ENCODE assay signal across 8 mouse cellular contexts in the genomic region with DNA sequence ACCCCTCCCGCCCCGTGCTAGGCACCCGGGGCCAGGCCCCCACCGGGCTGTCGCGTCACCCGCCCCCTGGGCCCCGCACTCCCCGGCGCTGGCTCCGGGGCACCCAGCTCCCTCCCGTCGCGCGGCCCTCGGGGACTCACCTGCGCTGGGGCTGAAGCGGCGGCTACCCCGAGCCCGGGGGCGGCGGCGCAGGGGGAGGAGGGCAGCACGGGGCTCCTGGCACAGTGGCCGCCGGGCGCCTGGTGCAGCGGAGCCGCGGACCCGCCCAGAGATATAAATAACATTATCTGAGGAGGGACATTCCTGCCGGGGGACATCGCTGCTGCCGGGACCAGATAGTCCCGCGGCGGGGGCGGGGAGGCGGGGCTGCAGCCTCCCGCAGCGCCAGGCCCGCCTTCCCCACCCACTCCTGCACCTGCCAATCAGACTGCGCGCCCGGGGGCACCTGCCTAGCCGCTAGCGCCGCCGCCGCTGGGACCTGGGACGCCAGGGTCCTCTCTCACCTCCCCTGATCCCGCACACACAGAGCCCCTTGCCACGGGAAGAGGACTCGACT. TPM values are rescaled to one million over a fixed set of nuclear protein-coding genes. Genes with fewer than 3 reads are reported as not detected.
DNase-seq lines count a peak whose midpoint lies in the region; ATAC-seq and TF ChIP-seq lines count a peak whose summit lies in the region.

No protein-coding gene starts in this region.

- peaks cover 31% of the 10 kb centered on the region for H3K4me1 ChIP-seq in hindbrain, embryonic 15.5 days (replicated peaks)

- H3K4me3 ChIP-seq in gastrocnemius, adult 2 months = peak overlapping the region; percentile 87
- peak overlapping the region; percentile 66 for H3K4me3 ChIP-seq in hindbrain, embryonic 15.5 days
- H3K4me3 ChIP-seq in macrophage (ENCODE audit: inconsistent target) = peak overlapping the region; percentile 19; the same call in 1 of the 2 replicates

- no peaks in the 10 kb centered on the region for H3K36me3 ChIP-seq in hindbrain, embryonic 15.5 days
- no peaks in the 10 kb centered on the region for H3K36me3 ChIP-seq in macrophage (ENCODE audit: inconsistent target)

- peak; percentile 29; the same call in 1 of the 2 replicates for TF ChIP-seq CTCF in gastrocnemius, adult 2 months (IDR thresholded peaks at IDR 0.05)

- WGBS in hindbrain, embryonic 15.5 days = 0% methylated on average over 40 of the region's 55 CpGs
- 2% methylated on average over 51 of the region's 55 CpGs for WGBS in macrophage (ENCODE audit: missing documents)

- peak; percentile 89 for DNase-seq in ZHBTc4 (ENCODE audit: low read depth, low spot score)
- peak; percentile 92 for DNase-seq in cerebellum, adult 9-11 months
- peak; percentile 94 for DNase-seq in gastrocnemius, adult 2 months
- peak; percentile 59 to 78 for DNase-seq in left cerebral cortex, adult 8-10 months (ENCODE audit: low spot score in 2 of 2)
- DNase-seq in right cerebral cortex, adult 18-20 months = peak; percentile 86
- DNase-seq in urinary bladder, adult 2 months (ENCODE audit: low spot score) = peak; percentile 45

- peak overlapping the region; percentile 72 for H3K9ac ChIP-seq in hindbrain, embryonic 15.5 days

- H3K4me2 ChIP-seq in hindbrain, embryonic 15.5 days = peak overlapping the region; percentile 99

- intact Hi-C loops in gastrocnemius, adult 2 months (cut with DNase I) = loop anchor here (1.0 kb wide), 1 partner anchor 60 kb away; no protein-coding TSS in a partner anchor

- peaks cover 17% of the 10 kb centered on the region for H3K27me3 ChIP-seq in hindbrain, embryonic 15.5 days

- no peaks in the 10 kb centered on the region for H3K9me3 ChIP-seq in hindbrain, embryonic 15.5 days

- H3K27ac ChIP-seq in gastrocnemius, adult 2 months = peak overlapping the region; percentile 95
- H3K27ac ChIP-seq in hindbrain, embryonic 15.5 days (replicated peaks) = peak overlapping the region; percentile 75
- H3K27ac ChIP-seq in macrophage = no peak overlapping the region

- peak; percentile 86 for ATAC-seq in hindbrain, embryonic 15.5 days (ENCODE audit: low FRiP score, low read depth)

- no peaks in the 10 kb centered on the region for H3K79me2 ChIP-seq in macrophage (ENCODE audit: inconsistent target)

RNA-seq across cellular contexts. Expression of gene Sptb, which starts 0.5 kb away (rescaled TPM):
- 100 to 1,000 TPM; 141 to 172 TPM for total RNA-seq in gastrocnemius, adult 2 months (2021)
- polyA plus RNA-seq in hindbrain, embryonic 15.5 days (2015; fragmentation: Nextera tagmentation; extraction: Ambion mirVana) = 6.3 and 8.0 TPM in 2 replicates
- total RNA-seq in left cerebral cortex, adult 8-10 months (2022) = 100 to 1,000 TPM in 2 of 4 experiments, 10 to 100 TPM in 2; 90.8 to 102 (median 98.4) TPM
- under 1 TPM in 16 of 26 experiments, not detected in 10; 0.04 to 0.22 (median 0.12) TPM for total RNA-seq in macrophage (2018; cell fraction: chromatin; rRNA removed)
- total RNA-seq in macrophage (2018; cell fraction: cytosol; rRNA removed) = under 1 TPM in 25 of 26 experiments, not detected in 1; under 0.01 to 0.06 (median 0.04) TPM
- total RNA-seq in macrophage (2018; cell fraction: nucleus; rRNA removed) = under 1 TPM in 21 of 26 experiments, not detected in 5; 0.04 to 0.17 (median 0.10) TPM
- polyA plus RNA-seq in macrophage (2018) = 0.02 to 0.10 TPM (median 0.06 TPM) in 3 replicates
- 1.8 and 3.4 TPM in 2 replicates for polyA plus RNA-seq in urinary bladder, adult 2 months (2012; rRNA removed)

RNA-seq across cellular contexts. Expression of gene Churc1, which starts 55.5 kb away (rescaled TPM):
- 10 to 100 TPM; 53.8 to 69.8 TPM for total RNA-seq in gastrocnemius, adult 2 months (2021)
- polyA plus RNA-seq in hindbrain, embryonic 15.5 days (2015; fragmentation: Nextera tagmentation; extraction: Ambion mirVana) = 134 and 149 TPM in 2 replicates
- total RNA-seq in left cerebral cortex, adult 8-10 months (2022) = 10 to 100 TPM; 35.2 to 47.1 (median 39.6) TPM
- total RNA-seq in macrophage (2018; cell fraction: chromatin; rRNA removed) = 10 to 100 TPM in 13 of 26 experiments, 1 to 10 TPM in 13; 6.0 to 24.2 (median 10.3) TPM
- 10 to 100 TPM; 41.4 to 67.1 (median 55.2) TPM for total RNA-seq in macrophage (2018; cell fraction: cytosol; rRNA removed)
- 10 to 100 TPM in 21 of 26 experiments, 1 to 10 TPM in 5; 6.7 to 33.4 (median 15.8) TPM for total RNA-seq in macrophage (2018; cell fraction: nucleus; rRNA removed)
- polyA plus RNA-seq in macrophage (2018) = 23.7 to 72.6 TPM (median 66.6 TPM) in 3 replicates
- polyA plus RNA-seq in urinary bladder, adult 2 months (2012; rRNA removed) = 130 and 145 TPM in 2 replicates

RNA-seq across cellular contexts. Expression of gene Fntb, which starts 55.5 kb away (rescaled TPM):
- 10 to 100 TPM; 11.2 to 13.3 TPM for total RNA-seq in gastrocnemius, adult 2 months (2021)
- 40.4 and 46.0 TPM in 2 replicates for polyA plus RNA-seq in hindbrain, embryonic 15.5 days (2015; fragmentation: Nextera tagmentation; extraction: Ambion mirVana)
- 10 to 100 TPM; 28.4 to 36.7 (median 32.3) TPM for total RNA-seq in left cerebral cortex, adult 8-10 months (2022)
- total RNA-seq in macrophage (2018; cell fraction: chromatin; rRNA removed) = 10 to 100 TPM in 4 of 26 experiments, 1 to 10 TPM in 20, under 1 TPM in 2; 0.86 to 11.7 (median 5.8) TPM
- total RNA-seq in macrophage (2018; cell fraction: cytosol; rRNA removed) = 1 to 10 TPM; 3.5 to 6.8 (median 5.6) TPM
- 1 to 10 TPM in 25 of 26 experiments, under 1 TPM in 1; 0.82 to 7.5 (median 4.2) TPM for total RNA-seq in macrophage (2018; cell fraction: nucleus; rRNA removed)
- 4.4 to 7.2 TPM (median 4.9 TPM) in 3 replicates for polyA plus RNA-seq in macrophage (2018)
- 18.3 and 19.3 TPM in 2 replicates for polyA plus RNA-seq in urinary bladder, adult 2 months (2012; rRNA removed)

Comparison
In these comparisons a context has a peak if more than half of its experiments do, and no peak if none do; other contexts are left out.
1. H3K4me3 ChIP-seq: peak in every context shown above with its lines; median percentile 87 in gastrocnemius, adult 2 months; 66 in hindbrain, embryonic 15.5 days; 19 in macrophage.